Mouse (Mus musculus): ENCODE data around the gene Rrbp1.

GRCm38 (mm10) chr2:143947981-143948380 lies 63.1 kb downstream of the Rrbp1 start:
- TF ChIP-seq CTCF (IDR thresholded peaks at IDR 0.05; ENCODE audit: borderline replicate concordance, insufficient read depth, low read depth, low read length) (no peak), POLR2A (IDR thresholded peaks at IDR 0.05; ENCODE audit: borderline replicate concordance, insufficient read depth, low read length) (no peak)

All from cerebellum, adult 2 months (tissue).